Mouse (Mus musculus): ENCODE data around the gene Elp4.
A peak's percentile ranks its signal among the peaks of the same experiment; 100 is the strongest.

Elp4 gene

GRCm38 (mm10) chr2:105903896-105904756 is at the start of gene Elp4, which contains the start of gene Immp1l:
Gene Elp4 (minus strand): TSS chr2:105904564.
Gene Immp1l (plus strand): TSS chr2:105904638.
- peak; percentile 96 for DNase-seq (ENCODE audit: low read depth)

- DNase-seq (ENCODE audit: low read depth): no peak
Observed at GRCm38 (mm10) chr2:105953862-105954261, 49.5 kb upstream of the Elp4 start.

- no peak for DNase-seq (ENCODE audit: low read depth)
Observed at GRCm38 (mm10) chr2:105951350-105951940, 47.1 kb upstream of the Elp4 start.

GRCm38 (mm10) chr2:105950131-105950530 is 45.8 kb upstream of the Elp4 start:
- DNase-seq (ENCODE audit: low read depth): no peak

- DNase-seq (ENCODE audit: low read depth): no peak
Observed at GRCm38 (mm10) chr2:105917623-105918346, 13.4 kb upstream of the Elp4 start.

- no peak for DNase-seq (ENCODE audit: low read depth)
Observed at GRCm38 (mm10) chr2:105916671-105917070, 12.3 kb upstream of the Elp4 start.

GRCm38 (mm10) chr2:105913655-105914366 is 9.4 kb upstream of the Elp4 start:
- no peak for DNase-seq (ENCODE audit: low read depth)

GRCm38 (mm10) chr2:105910611-105911010 is 6.2 kb upstream of the Elp4 start:
- no peak for DNase-seq (ENCODE audit: low read depth)

- no peak for DNase-seq (ENCODE audit: low read depth)
Observed at GRCm38 (mm10) chr2:105908351-105908750, 4.0 kb upstream of the Elp4 start.

GRCm38 (mm10) chr2:105904757-105905146 is 388 bp upstream of the Elp4 start:
- no peak for DNase-seq (ENCODE audit: low read depth)

- no peak for DNase-seq (ENCODE audit: low read depth)
Observed at GRCm38 (mm10) chr2:105890816-105891215, 13.5 kb downstream of the Elp4 start.

GRCm38 (mm10) chr2:105873403-105873802 is 31.0 kb downstream of the Elp4 start:
- DNase-seq (ENCODE audit: low read depth): no peak

GRCm38 (mm10) chr2:105854740-105855139 is 49.6 kb downstream of the Elp4 start:
- peak; percentile 2 for DNase-seq (ENCODE audit: low read depth)

- no peak for DNase-seq (ENCODE audit: low read depth)
Observed at GRCm38 (mm10) chr2:105852971-105853370, 51.4 kb downstream of the Elp4 start.

GRCm38 (mm10) chr2:105851714-105852293 is 52.6 kb downstream of the Elp4 start:
- no peak for DNase-seq (ENCODE audit: low read depth)

GRCm38 (mm10) chr2:105843151-105843550 is 61.2 kb downstream of the Elp4 start:
- no peak for DNase-seq (ENCODE audit: low read depth)

- DNase-seq (ENCODE audit: low read depth): no peak
Observed at GRCm38 (mm10) chr2:105817965-105818364, 86.4 kb downstream of the Elp4 start.

- no peak for DNase-seq (ENCODE audit: low read depth)
Observed at GRCm38 (mm10) chr2:105815170-105815569, 89.2 kb downstream of the Elp4 start.

GRCm38 (mm10) chr2:105813041-105813440 is 91.3 kb downstream of the Elp4 start:
- DNase-seq (ENCODE audit: low read depth): no peak

- no peak for DNase-seq (ENCODE audit: low read depth)
Observed at GRCm38 (mm10) chr2:105810286-105810685, 94.1 kb downstream of the Elp4 start.

- no peak for DNase-seq (ENCODE audit: low read depth)
Observed at GRCm38 (mm10) chr2:105806571-105806970, 97.8 kb downstream of the Elp4 start.

GRCm38 (mm10) chr2:105806047-105806446 is 98.3 kb downstream of the Elp4 start:
- no peak for DNase-seq (ENCODE audit: low read depth)

All from fibroblast of lung, adult 2 months (primary cell).